Mouse (Mus musculus): ENCODE results near the gene Tgfbr3l.

DNA sequence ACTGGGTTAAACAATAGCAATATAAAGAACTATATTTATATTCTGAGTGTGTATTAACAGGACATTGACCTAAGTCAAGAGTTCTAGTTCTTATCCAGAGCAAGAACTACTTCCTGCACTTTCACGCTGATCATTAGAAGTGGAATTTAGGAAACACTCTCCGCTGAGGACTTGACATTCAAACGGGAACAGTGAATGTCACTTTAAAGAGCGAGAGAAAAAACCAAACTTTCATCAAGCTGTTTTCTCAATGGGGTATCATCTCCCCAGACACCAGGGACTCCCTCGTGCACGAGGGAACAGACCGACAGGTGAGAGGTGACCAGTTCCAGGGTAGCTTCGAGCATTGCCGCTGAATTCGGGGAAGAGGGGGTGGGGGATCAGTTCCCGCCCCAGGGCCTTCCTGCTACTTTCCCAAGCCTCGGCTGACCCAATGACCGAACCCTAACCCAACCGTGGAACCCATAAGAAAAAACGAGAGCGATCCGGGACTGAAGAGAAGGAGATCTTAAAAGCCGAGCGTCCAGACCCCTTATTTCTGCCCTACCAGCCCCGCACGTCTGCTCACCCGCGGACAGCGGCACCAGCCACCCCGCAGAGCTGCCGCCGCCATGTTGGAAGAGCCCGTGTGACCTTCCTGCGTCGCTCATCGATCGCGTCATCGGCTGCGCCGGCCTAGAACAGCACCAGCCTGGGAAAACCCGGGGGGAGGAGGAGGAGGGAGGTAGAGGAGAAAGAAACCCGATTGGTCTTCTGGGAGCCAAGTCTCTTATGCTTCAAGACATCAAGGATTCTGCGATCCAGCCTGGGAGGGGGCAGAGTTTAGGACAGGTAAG is 27.5 kb downstream of the Tgfbr3l start, which contains the start of gene Timm44:
- no peak for TF ChIP-seq ZC3H11A (IDR thresholded peaks at IDR 0.05; ENCODE audit: borderline replicate concordance, low read depth, low read length)
- TF ChIP-seq HCFC1 (IDR thresholded peaks at IDR 0.05; ENCODE audit: borderline replicate concordance, insufficient read depth, low read length) = peak; percentile 85
- TF ChIP-seq ZNF384 (IDR thresholded peaks at IDR 0.05; ENCODE audit: low read depth, low read length) = 0 out of 2 replicates have a peak, but pooled peaks have one; percentile 7
- TF ChIP-seq MAFK (IDR thresholded peaks at IDR 0.05; ENCODE audit: insufficient read depth, low read depth, low read length) = no peak
- no peak for TF ChIP-seq CHD2 (IDR thresholded peaks at IDR 0.05; ENCODE audit: low read depth, low read length)
